Mouse (Mus musculus): ENCODE data around the gene Ets2.

Gene Ets2

GRCm38 (mm10) chr16:95769996-95770334 is 68.1 kb downstream of the Ets2 start:
- DNase-seq = no peak

- DNase-seq = no peak
These were observed 68.5 kb downstream of the Ets2 start for GRCm38 (mm10) chr16:95770402-95770801.
